Mouse (Mus musculus): ENCODE results near the gene Dnaja2. TPM values are rescaled to one million over a fixed set of nuclear protein-coding genes. Genes with fewer than 3 reads are reported as not detected.

The Dnaja2 gene
- polyA plus RNA-seq, 1 experiment from 2014 or later = 130 TPM

GRCm38 (mm10) chr8:85500460-85500859 lies 54.7 kb downstream of the Dnaja2 start:
- no peaks in the 10 kb centered on the region for H3K36me3 ChIP-seq
- no peak overlapping the region for H3K4me3 ChIP-seq
- H3K9ac ChIP-seq = no peak overlapping the region
- peaks cover 16% of the 10 kb centered on the region for H3K4me1 ChIP-seq (replicated peaks)
- H3K27ac ChIP-seq = no peak overlapping the region
- H3K27me3 ChIP-seq = no peaks in the 10 kb centered on the region
- H3K4me2 ChIP-seq = no peak overlapping the region
- H3K9me3 ChIP-seq (replicated peaks) = no peaks in the 10 kb centered on the region
- WGBS = 69% methylated on average over 10 of the region's 10 CpGs
- no peak for ATAC-seq (replicated peaks; ENCODE audit: insufficient number of reproducible peaks, insufficient read depth, low FRiP score, low read depth)

- WGBS = 43% methylated on average over 2 of the region's 2 CpGs
- Histone ChIP-seq H3K4me3 (no peak overlapping the region), H3K4me2 (no peak overlapping the region), H3K9me3 (replicated peaks) (no peaks in the 10 kb centered on the region), H3K27ac (no peak overlapping the region), H3K27me3 (no peaks in the 10 kb centered on the region), H3K4me1 (replicated peaks) (peaks cover 16% of the 10 kb centered on the region), H3K36me3 (no peaks in the 10 kb centered on the region), H3K9ac (no peak overlapping the region)
- no peak for ATAC-seq (replicated peaks; ENCODE audit: insufficient number of reproducible peaks, insufficient read depth, low FRiP score, low read depth)
These were observed 56.6 kb downstream of the Dnaja2 start for GRCm38 (mm10) chr8:85498577-85498976.

GRCm38 (mm10) chr8:85496778-85497177 lies 58.4 kb downstream of the Dnaja2 start:
- no peak overlapping the region for H3K27ac ChIP-seq
- no peak for ATAC-seq (replicated peaks; ENCODE audit: insufficient number of reproducible peaks, insufficient read depth, low FRiP score, low read depth)
- no peaks in the 10 kb centered on the region for H3K27me3 ChIP-seq
- no peak overlapping the region for H3K4me3 ChIP-seq
- H3K9me3 ChIP-seq (replicated peaks) = no peaks in the 10 kb centered on the region
- peaks cover 25% of the 10 kb centered on the region for H3K4me1 ChIP-seq (replicated peaks)
- no peak overlapping the region for H3K9ac ChIP-seq
- 92% methylated on average over 4 of the region's 4 CpGs for WGBS
- H3K4me2 ChIP-seq = no peak overlapping the region
- no peaks in the 10 kb centered on the region for H3K36me3 ChIP-seq

GRCm38 (mm10) chr8:85496125-85496524 lies 59.0 kb downstream of the Dnaja2 start:
- H3K4me2 ChIP-seq = no peak overlapping the region
- ATAC-seq (replicated peaks; ENCODE audit: insufficient number of reproducible peaks, insufficient read depth, low FRiP score, low read depth) = no peak
- H3K4me1 ChIP-seq (replicated peaks) = peaks cover 19% of the 10 kb centered on the region
- no peaks in the 10 kb centered on the region for H3K9me3 ChIP-seq (replicated peaks)
- H3K27ac ChIP-seq = no peak overlapping the region
- H3K27me3 ChIP-seq = no peaks in the 10 kb centered on the region
- WGBS = 59% methylated on average over 5 of the region's 5 CpGs
- no peak overlapping the region for H3K4me3 ChIP-seq
- no peaks in the 10 kb centered on the region for H3K36me3 ChIP-seq
- H3K9ac ChIP-seq = no peak overlapping the region

GRCm38 (mm10) chr8:85492940-85493931 lies 61.9 kb downstream of the Dnaja2 start:
- H3K27me3 ChIP-seq = no peaks in the 10 kb centered on the region
- H3K4me2 ChIP-seq = peak overlapping the region; percentile 97
- 8% methylated on average over 48 of the region's 49 CpGs for WGBS
- H3K4me3 ChIP-seq = peak overlapping the region; percentile 78
- no peak overlapping the region for H3K27ac ChIP-seq
- H3K4me1 ChIP-seq (replicated peaks) = peaks cover 11% of the 10 kb centered on the region
- H3K36me3 ChIP-seq = no peaks in the 10 kb centered on the region
- H3K9ac ChIP-seq = peak overlapping the region; percentile 59
- H3K9me3 ChIP-seq (replicated peaks) = no peaks in the 10 kb centered on the region
- peak; percentile 20; the same call in 1 of the 2 replicates for ATAC-seq (replicated peaks; ENCODE audit: insufficient number of reproducible peaks, insufficient read depth, low FRiP score, low read depth)

- under 1% methylated on average over 41 of the region's 41 CpGs for WGBS
- H3K4me2 ChIP-seq = peak within 1 kb of the TSS; percentile 97
- ATAC-seq (replicated peaks; ENCODE audit: insufficient number of reproducible peaks, insufficient read depth, low FRiP score, low read depth) = peak; percentile 99
- no peak within 1 kb of the TSS for H3K27ac ChIP-seq
- H3K27me3 ChIP-seq = no peaks in the 10 kb centered on the region
- peak within 1 kb of the TSS; percentile 59 for H3K9ac ChIP-seq
- H3K36me3 ChIP-seq = no peaks in the 10 kb centered on the region
- H3K4me3 ChIP-seq = peak within 1 kb of the TSS; percentile 78
- no peaks in the 10 kb centered on the region for H3K9me3 ChIP-seq (replicated peaks)
- H3K4me1 ChIP-seq (replicated peaks) = peaks cover 11% of the 10 kb centered on the region
These were observed 62.8 kb downstream of the Dnaja2 start, which contains the start of gene Gpt2 for GRCm38 (mm10) chr8:85492125-85492875. Gpt2 (plus strand) TSS chr8:85492576.

DNA sequence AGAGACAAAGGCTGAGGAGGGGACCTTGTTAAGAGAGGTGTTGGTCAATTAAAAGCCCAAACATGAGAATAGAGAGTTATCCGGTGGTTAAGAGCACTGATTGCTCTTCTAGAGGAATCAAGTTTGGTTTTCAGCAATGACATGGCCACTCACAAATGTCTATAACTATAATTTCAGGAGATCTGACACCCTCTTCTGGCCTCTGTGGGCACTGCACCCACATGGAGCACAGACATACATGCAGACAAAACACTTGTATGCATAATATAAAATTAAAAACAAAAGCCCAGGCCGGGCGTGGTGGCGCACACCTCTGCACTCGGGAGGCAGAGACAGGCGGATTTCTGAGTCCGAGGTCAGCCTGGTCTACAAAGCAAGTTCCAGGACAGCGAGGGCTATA lies 65.6 kb downstream of the Dnaja2 start:
- Histone ChIP-seq H3K4me1 (replicated peaks) (peaks cover 11% of the 10 kb centered on the region), H3K4me2 (no peak overlapping the region), H3K4me3 (no peak overlapping the region), H3K27ac (no peak overlapping the region), H3K36me3 (no peaks in the 10 kb centered on the region), H3K27me3 (no peaks in the 10 kb centered on the region), H3K9me3 (replicated peaks) (no peaks in the 10 kb centered on the region), H3K9ac (no peak overlapping the region)
- WGBS = 95% methylated on average over 8 of the region's 8 CpGs
- no peak for ATAC-seq (replicated peaks; ENCODE audit: insufficient number of reproducible peaks, insufficient read depth, low FRiP score, low read depth)

- no peaks in the 10 kb centered on the region for H3K27me3 ChIP-seq
- H3K9ac ChIP-seq = no peak overlapping the region
- H3K9me3 ChIP-seq (replicated peaks) = no peaks in the 10 kb centered on the region
- ATAC-seq (replicated peaks; ENCODE audit: insufficient number of reproducible peaks, insufficient read depth, low FRiP score, low read depth) = no peak
- no peak overlapping the region for H3K4me3 ChIP-seq
- no peaks in the 10 kb centered on the region for H3K36me3 ChIP-seq
- H3K4me2 ChIP-seq = no peak overlapping the region
- no peak overlapping the region for H3K27ac ChIP-seq
- peaks cover 11% of the 10 kb centered on the region for H3K4me1 ChIP-seq (replicated peaks)
These were observed 66.5 kb downstream of the Dnaja2 start for GRCm38 (mm10) chr8:85488631-85489030.

DNA sequence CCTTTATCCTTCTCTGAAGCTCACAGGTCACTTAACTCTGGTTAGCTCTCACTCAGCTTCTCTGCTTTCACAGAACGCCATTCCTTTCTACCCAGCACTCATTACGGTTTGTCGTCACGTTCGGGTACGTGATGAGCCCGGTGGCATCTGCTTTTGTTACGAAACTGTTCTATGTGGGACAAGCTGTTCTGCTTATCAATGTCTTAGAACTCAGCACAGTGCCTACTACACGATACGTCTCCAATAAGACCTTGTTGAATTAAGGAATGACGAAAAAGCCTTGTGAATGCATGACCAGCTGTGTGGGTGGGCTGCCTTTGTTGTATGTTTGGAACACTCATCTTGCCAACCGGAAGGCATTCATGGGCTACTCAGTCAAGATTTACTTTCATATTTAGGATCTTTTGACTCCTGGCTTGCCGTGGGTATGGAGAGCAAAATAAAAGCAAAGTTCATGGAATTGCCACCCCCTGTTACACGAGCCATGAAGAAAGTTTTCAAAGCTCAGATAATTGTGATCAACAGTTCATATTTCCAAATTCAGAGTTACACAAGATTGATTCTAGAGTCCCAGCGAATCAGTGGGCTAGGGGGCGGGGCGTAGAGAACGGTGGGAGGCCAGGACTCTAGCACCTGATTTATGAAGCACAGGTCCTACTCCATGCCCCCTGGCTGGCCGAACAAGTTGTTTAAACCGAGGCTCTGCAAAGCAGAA lies 67.1 kb downstream of the Dnaja2 start:
- no peak overlapping the region for H3K4me3 ChIP-seq
- no peak overlapping the region for H3K9ac ChIP-seq
- H3K4me2 ChIP-seq = no peak overlapping the region
- 77% methylated on average over 20 of the region's 20 CpGs for WGBS
- H3K27me3 ChIP-seq = no peaks in the 10 kb centered on the region
- no peaks in the 10 kb centered on the region for H3K9me3 ChIP-seq (replicated peaks)
- no peak overlapping the region for H3K27ac ChIP-seq
- ATAC-seq (replicated peaks; ENCODE audit: insufficient number of reproducible peaks, insufficient read depth, low FRiP score, low read depth) = no peak
- no peaks in the 10 kb centered on the region for H3K36me3 ChIP-seq
- peaks cover 6% of the 10 kb centered on the region for H3K4me1 ChIP-seq (replicated peaks)

Measured in heart, embryonic 15.5 days (tissue).